Mouse (Mus musculus) v-Abl transformed pro-B cells (cell line): Measurements from ENCODE around the gene Timm17b.

Source experiments
- in situ Hi-C, 2 experiments: fragments of 400-800 bp; cut with MboI; formaldehyde crosslinking; loops; one replicate each; pipeline ENCODE4 v1.15.1; 2025; ENCODE audit not compliant: unreplicated experiment in 2 of 2

The Timm17b gene

GRCm38 (mm10) chrX:7917960-7918359, 18.8 kb downstream of the Timm17b start:
- in situ Hi-C loops, result loop anchor here (25.0 kb wide), 2 partner anchors 194 to 319 kb away; no protein-coding TSS in a partner anchor

- in situ Hi-C loops, result loop anchor here (25.0 kb wide), 2 partner anchors 193 to 318 kb away; no protein-coding TSS in a partner anchor
Measured at GRCm38 (mm10) chrX:7919601-7920383, 20.6 kb downstream of the Timm17b start, which contains the start of gene Pcsk1n. TSS of gene Pcsk1n (plus strand) at chrX:7919822.

- in situ Hi-C loops, result loop anchor here (25.0 kb wide), 2 partner anchors 190 to 315 kb away; no protein-coding TSS in a partner anchor
Measured at GRCm38 (mm10) chrX:7922032-7922431, 22.9 kb downstream of the Timm17b start.

- in situ Hi-C loops, result no loop called here
Measured at GRCm38 (mm10) chrX:7926266-7926665, 27.1 kb downstream of the Timm17b start.

- in situ Hi-C loops, result no loop called here
Measured at GRCm38 (mm10) chrX:7927116-7927515, 28.0 kb downstream of the Timm17b start.

- in situ Hi-C loops, result no loop called here
Measured at GRCm38 (mm10) chrX:7928270-7928790, 29.2 kb downstream of the Timm17b start, which contains the start of gene Eras. TSS of gene Eras (minus strand) at chrX:7928607.

- in situ Hi-C loops, result no loop called here
Measured at GRCm38 (mm10) chrX:7936874-7937273, 37.7 kb downstream of the Timm17b start.

GRCm38 (mm10) chrX:7937667-7938066, 38.5 kb downstream of the Timm17b start:
- in situ Hi-C loops, result no loop called here

- in situ Hi-C loops, result no loop called here
Measured at GRCm38 (mm10) chrX:7945618-7946017, 46.5 kb downstream of the Timm17b start.

- in situ Hi-C loops, result no loop called here
Measured at GRCm38 (mm10) chrX:7947108-7947899, 48.1 kb downstream of the Timm17b start, which contains the start of gene Hdac6. TSS of gene Hdac6 (minus strand) at chrX:7947889.

GRCm38 (mm10) chrX:7947900-7948492, 48.8 kb downstream of the Timm17b start:
- in situ Hi-C loops, result no loop called here

- in situ Hi-C loops, result no loop called here
Measured at GRCm38 (mm10) chrX:7950091-7950490, 50.9 kb downstream of the Timm17b start.
